Mouse (Mus musculus) forebrain, embryonic 16.5 days (tissue): ENCODE data around the gene Chst4. TPM values are rescaled to one million over a fixed set of nuclear protein-coding genes. Genes with fewer than 3 reads are reported as not detected.
"Not testable (repeated sequence)": the region's sequence is repeated elsewhere in the genome, so short reads cannot be mapped to it uniquely, and the experiment has no call there.

Experiments
- ATAC-seq: fragments of 200-750 bp; cut with Nextera tagmentation; 2 replicates; pipeline ENCODE4 v1.8.0; 2017; ENCODE audit warnings: mild to moderate bottlenecking, moderate library complexity
- H3K27ac ChIP-seq: fragments of 300-500 bp; sonication (generic); 2 replicates; pipeline ENCODE4 v1.5.1; 2014; ENCODE audit warnings: low read length, control low read depth
- H3K27me3 ChIP-seq: fragments of 300-500 bp; sonication (generic); replicated peaks from 2 replicates; pipeline ENCODE4 v1.6.1; 2014; ENCODE audit warnings: low read length; ENCODE audit not compliant: control insufficient read depth, insufficient read depth
- H3K36me3 ChIP-seq: fragments of 300-500 bp; sonication (generic); 2 replicates; pipeline ENCODE4 v1.6.1; 2014; ENCODE audit not compliant: control insufficient read depth, insufficient read depth
- H3K4me1 ChIP-seq: fragments of 300-500 bp; sonication (generic); replicated peaks from 2 replicates; pipeline ENCODE4 v1.6.1; 2014; ENCODE audit warnings: low read length; ENCODE audit not compliant: control insufficient read depth, insufficient read depth
- H3K4me2 ChIP-seq: fragments of 300-500 bp; sonication (generic); 2 replicates; pipeline ENCODE4 v1.6.1; 2014; ENCODE audit warnings: mild to moderate bottlenecking, low read length, control low read depth
- H3K4me3 ChIP-seq: fragments of 300-500 bp; sonication (generic); replicated peaks from 2 replicates; pipeline ENCODE4 v1.5.1; 2014; ENCODE audit warnings: mild to moderate bottlenecking, low read length, control low read depth
- H3K9ac ChIP-seq: fragments of 300-500 bp; sonication (generic); replicated peaks from 2 replicates; pipeline ENCODE4 v1.6.1; 2014; ENCODE audit warnings: low read depth, low read length, control low read depth
- H3K9me3 ChIP-seq: fragments of 300-500 bp; sonication (generic); 2 replicates; pipeline ENCODE4 v1.6.1; 2016; ENCODE audit warnings: low read length; ENCODE audit not compliant: control insufficient read depth
- WGBS: fragments of 180-500 bp; shearing (Covaris S2); extraction: QIAGEN DNeasy Blood & Tissue Kit; methylation state at CpG from one replicate; pipeline ENCODE4 v1.1.7; 2014; 5-methylcytosine and 5-hydroxymethylcytosine counted together
- polyA plus RNA-seq: library from polyadenylated mRNA; unstranded; fragments of >200 nt; fragmentation: Nextera tagmentation; extraction: Ambion mirVana; gene quantifications from 2 replicates; pipeline ENCODE4 v1.2.1, GENCODE M21; 2015

Gene Chst4
- polyA plus RNA-seq, 1 experiment from 2014 or later = not detected

DNA sequence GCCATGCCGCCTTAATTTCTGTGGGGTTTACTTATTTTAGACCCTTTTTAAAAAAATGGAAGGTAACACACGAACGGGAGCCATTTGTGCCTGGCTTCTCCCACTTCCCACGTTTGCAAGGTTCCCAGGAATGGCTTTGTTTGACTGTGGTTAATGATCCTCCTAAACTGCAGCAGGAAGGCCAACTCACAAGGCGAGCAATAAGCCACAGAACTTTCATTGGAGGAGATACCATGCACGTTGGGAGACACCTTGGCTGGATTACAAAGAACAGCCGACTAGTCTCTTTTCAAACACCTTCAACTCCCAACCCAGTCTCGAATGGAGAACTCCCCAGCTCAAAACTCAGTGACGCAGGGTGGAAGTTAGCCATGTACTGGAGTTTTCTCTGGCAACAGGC is 24.6 kb upstream of the Chst4 start:
- no peak for ATAC-seq

DNA sequence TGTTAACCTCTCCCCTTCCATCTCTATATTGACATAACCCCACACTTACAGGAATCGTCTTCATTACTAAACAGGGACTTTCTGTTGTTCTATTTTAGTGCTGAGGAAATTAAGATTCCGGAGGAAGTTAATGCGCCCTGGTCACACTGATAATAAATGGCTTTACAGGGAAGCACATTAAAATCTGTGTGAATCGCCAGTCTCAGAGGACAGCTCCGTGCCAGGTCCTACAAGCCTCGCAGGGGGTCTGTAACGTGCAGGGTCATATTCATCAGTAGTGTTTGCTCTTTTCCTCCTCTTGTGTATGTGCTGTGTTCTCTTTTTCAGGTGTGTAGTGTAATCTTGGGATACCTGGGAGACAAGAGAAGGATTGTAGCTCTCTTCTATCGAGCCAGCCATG is 18.7 kb upstream of the Chst4 start:
- H3K9ac ChIP-seq = no peak overlapping the region
- no peak for ATAC-seq
- no peak overlapping the region for H3K4me2 ChIP-seq
- no peak overlapping the region for H3K27ac ChIP-seq
- H3K9me3 ChIP-seq = no peaks in the 10 kb centered on the region
- no peak overlapping the region for H3K4me3 ChIP-seq
- H3K36me3 ChIP-seq = no peaks in the 10 kb centered on the region
- WGBS = 74% methylated on average over 8 of the region's 8 CpGs
- no peaks in the 10 kb centered on the region for H3K27me3 ChIP-seq
- no peaks in the 10 kb centered on the region for H3K4me1 ChIP-seq

More for the DNA sequence above, 24.6 kb upstream of the Chst4 start:
- no peak overlapping the region for H3K9ac ChIP-seq
- H3K27ac ChIP-seq = no peak overlapping the region
- H3K4me1 ChIP-seq = no peaks in the 10 kb centered on the region
- no peaks in the 10 kb centered on the region for H3K9me3 ChIP-seq
- no peaks in the 10 kb centered on the region for H3K27me3 ChIP-seq
- no peak overlapping the region for H3K4me3 ChIP-seq
- no peaks in the 10 kb centered on the region for H3K36me3 ChIP-seq
- WGBS = 75% methylated on average over 9 of the region's 9 CpGs
- H3K4me2 ChIP-seq = no peak overlapping the region

DNA sequence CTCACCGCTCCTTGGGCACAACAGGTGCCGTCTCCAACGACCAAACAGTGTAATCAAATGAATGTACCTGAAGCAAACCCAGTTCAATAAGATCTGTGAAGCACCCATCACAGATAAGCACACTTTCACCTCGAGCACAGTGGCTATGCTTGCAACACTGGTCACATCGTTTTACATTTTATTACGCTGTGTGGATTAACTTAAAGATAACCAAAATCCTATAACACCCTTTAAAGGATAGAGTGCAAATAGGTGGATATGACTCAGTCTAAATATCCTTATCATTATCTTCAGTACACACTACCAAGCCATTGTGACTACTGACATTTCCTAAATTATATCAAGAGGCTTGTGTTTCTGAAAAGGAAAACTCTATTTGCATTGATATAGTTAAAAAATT is 11.7 kb upstream of the Chst4 start:
- H3K4me3 ChIP-seq = no peak overlapping the region
- H3K27me3 ChIP-seq = no peaks in the 10 kb centered on the region
- no peak overlapping the region for H3K27ac ChIP-seq
- no peak for ATAC-seq
- 84% methylated on average over 6 of the region's 6 CpGs for WGBS
- no peaks in the 10 kb centered on the region for H3K36me3 ChIP-seq
- H3K4me2 ChIP-seq = no peak overlapping the region
- no peaks in the 10 kb centered on the region for H3K9me3 ChIP-seq
- H3K9ac ChIP-seq = no peak overlapping the region
- H3K4me1 ChIP-seq = no peaks in the 10 kb centered on the region

DNA sequence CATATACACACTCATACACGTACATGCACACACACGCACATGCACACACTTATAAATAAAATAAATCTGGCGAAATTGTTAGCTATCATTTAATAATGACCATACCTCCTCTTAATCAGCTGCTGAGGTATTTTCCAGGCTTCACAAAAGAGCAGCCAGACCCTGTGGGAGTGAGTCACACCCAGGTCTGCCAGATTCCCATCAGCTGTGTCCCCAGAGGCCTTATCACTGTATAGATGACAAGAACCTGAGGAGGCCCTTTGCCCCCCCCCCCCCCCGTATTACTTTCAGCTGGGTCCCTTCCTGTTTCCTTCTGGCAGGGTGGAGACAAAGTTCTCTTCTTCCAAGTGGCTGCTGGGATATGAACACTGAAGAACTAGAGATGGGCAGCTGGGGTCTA is 969 bp upstream of the Chst4 start:
- Histone ChIP-seq H3K9me3 (0 out of 2 replicates have a peak, but pooled peaks cover 4% of the 10 kb centered on the region), H3K36me3 (no peaks in the 10 kb centered on the region), H3K4me1 (no peaks in the 10 kb centered on the region), H3K27ac (no peak overlapping the region), H3K27me3 (no peaks in the 10 kb centered on the region), H3K4me2 (no peak overlapping the region), H3K4me3 (no peak overlapping the region), H3K9ac (no peak overlapping the region)
- 81% methylated on average over 4 of the region's 4 CpGs for WGBS
- ATAC-seq = no peak

DNA sequence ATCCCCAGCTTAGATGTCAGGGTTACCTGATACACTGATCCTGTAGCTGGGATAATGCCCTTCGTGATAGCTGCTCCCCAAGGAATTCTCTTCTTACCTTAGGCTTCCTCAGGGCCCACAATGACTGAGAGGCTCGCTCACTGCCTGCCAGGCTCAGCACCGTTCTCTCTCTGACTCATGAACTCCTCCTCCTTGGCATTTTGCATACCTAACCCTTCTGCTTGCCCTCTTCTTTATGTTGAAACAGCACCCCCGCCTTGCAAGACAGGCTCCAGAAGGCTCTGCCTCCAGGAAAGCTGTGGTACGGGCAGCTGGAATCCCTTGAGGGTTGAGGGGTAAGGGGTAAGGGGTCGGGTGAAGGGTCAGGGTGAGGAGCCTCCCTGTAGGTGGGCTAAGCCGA is 324 bp downstream of the Chst4 start:
- Histone ChIP-seq H3K36me3 (no peaks in the 10 kb centered on the region), H3K27me3 (no peaks in the 10 kb centered on the region), H3K27ac (no peak overlapping the region), H3K4me1 (no peaks in the 10 kb centered on the region), H3K9ac (no peak overlapping the region), H3K9me3 (0 out of 2 replicates have a peak, but pooled peaks cover 4% of the 10 kb centered on the region), H3K4me3 (no peak overlapping the region), H3K4me2 (no peak overlapping the region)
- no peak for ATAC-seq
- WGBS = 50% methylated on average over 7 of the region's 7 CpGs

DNA sequence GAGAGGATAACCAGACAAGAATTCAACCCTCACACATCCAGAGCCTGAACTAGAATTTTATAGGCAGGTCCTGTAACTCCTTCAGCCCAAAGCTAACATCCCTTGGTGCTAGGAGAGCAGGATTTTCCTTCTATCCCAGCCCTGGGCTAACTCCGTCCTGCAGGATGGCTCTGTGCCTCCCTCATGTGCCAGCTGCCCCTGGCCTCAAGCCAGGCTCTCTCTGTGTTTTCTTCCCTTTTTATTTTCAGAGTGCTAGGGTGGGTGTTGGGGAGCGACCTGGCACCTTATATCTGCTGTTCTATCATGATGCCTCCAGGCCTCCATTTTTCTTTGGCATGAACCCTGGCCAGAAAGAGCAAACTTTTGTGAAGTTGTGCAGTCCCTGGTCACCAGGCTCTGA is 3.4 kb downstream of the Chst4 start:
- WGBS = 41% methylated on average over 2 of the region's 2 CpGs
- no peak overlapping the region for H3K27ac ChIP-seq
- no peaks in the 10 kb centered on the region for H3K27me3 ChIP-seq
- no peaks in the 10 kb centered on the region for H3K9me3 ChIP-seq
- no peaks in the 10 kb centered on the region for H3K4me1 ChIP-seq
- no peak overlapping the region for H3K9ac ChIP-seq
- H3K36me3 ChIP-seq = no peaks in the 10 kb centered on the region
- ATAC-seq = no peak
- no peak overlapping the region for H3K4me3 ChIP-seq
- H3K4me2 ChIP-seq = no peak overlapping the region

DNA sequence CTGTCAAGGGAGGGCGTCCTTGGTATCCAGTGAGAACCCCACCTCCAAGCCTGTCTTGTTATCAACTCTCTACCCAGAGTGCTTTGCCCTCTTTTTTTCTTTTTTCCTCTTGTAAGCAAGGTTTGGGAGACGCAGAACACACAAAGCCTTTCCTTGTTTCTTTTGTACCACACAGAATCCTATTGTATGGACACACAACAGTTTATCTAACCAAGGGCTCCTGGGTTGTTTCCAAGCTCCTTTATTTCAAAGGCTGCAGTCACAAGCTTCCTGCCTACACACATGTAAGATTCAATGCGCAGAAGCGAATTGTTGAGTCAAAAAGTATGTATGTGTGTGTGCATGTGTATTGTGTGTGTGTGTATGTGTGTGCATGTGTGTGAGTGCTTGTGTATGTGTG is 5.2 kb downstream of the Chst4 start:
- no peak for ATAC-seq
- WGBS = 52% methylated on average over 4 of the region's 4 CpGs
- H3K4me3 ChIP-seq = no peak overlapping the region

DNA sequence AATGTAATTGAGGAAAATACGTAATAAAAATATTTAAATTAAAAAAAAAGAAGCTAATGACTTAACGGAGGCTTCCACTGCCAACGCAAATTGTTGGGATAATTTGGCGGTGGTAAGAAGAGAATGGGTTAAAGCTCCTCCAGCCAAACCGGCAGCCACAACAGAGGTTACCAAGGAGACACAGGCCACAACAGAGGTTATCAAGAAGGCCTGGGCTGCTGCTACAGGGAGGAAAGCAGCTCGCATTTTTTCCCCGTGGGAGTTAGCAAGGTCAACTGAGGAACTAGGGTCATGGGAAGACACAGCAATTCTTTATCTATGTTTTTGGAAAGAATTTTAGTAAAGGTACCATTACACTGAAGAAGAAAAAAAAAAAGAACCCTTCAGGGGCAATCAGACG is 5.8 kb downstream of the Chst4 start:
- not testable (repeated sequence) for ATAC-seq, H3K4me2 ChIP-seq
- 29% methylated on average over 8 of the region's 8 CpGs for WGBS

More for the DNA sequence above, 5.2 kb downstream of the Chst4 start:
- Histone ChIP-seq H3K36me3 (no peaks in the 10 kb centered on the region), H3K27me3 (no peaks in the 10 kb centered on the region), H3K9me3 (no peaks in the 10 kb centered on the region), H3K27ac (no peak overlapping the region), H3K4me2 (no peak overlapping the region), H3K9ac (no peak overlapping the region), H3K4me1 (no peaks in the 10 kb centered on the region)

DNA sequence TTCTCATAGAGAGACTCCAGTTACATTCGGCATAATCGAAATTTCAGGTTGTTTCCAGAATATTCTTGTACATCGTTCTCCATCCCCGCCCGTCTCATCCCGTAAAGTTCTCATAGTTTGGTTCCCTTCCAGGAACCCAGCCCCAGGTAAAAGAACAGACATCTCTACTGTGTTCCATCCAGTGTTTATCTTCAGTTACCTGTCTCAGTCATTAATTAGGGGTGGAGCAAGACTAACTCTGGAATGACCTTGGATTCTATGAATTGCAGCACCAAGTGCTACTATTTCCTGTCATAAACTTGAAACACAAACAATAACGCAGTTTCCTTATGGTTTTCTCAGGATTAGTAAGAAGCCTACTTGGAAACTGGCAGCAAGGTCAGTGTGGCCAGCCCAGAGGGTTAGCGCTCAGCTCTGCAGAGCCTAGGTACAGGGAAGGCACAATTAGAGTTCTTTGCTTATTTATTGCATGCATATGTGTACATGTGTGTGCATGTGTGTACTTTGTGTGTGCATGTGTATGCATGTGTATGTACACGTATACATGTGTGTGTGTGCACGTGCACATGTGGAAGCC is 16.7 kb downstream of the Chst4 start:
- Histone ChIP-seq H3K9ac (no peak overlapping the region), H3K4me2 (no peak overlapping the region), H3K36me3 (no peaks in the 10 kb centered on the region), H3K4me3 (no peak overlapping the region), H3K9me3 (no peaks in the 10 kb centered on the region), H3K27me3 (no peaks in the 10 kb centered on the region), H3K27ac (no peak overlapping the region), H3K4me1 (no peaks in the 10 kb centered on the region)
- 93% methylated on average over 10 of the region's 10 CpGs for WGBS
- ATAC-seq = no peak

More for the DNA sequence above, 5.8 kb downstream of the Chst4 start:
- H3K9ac ChIP-seq, H3K4me1 ChIP-seq, H3K27ac ChIP-seq, H3K27me3 ChIP-seq, H3K36me3 ChIP-seq, H3K9me3 ChIP-seq, H3K4me3 ChIP-seq: not testable (repeated sequence)

DNA sequence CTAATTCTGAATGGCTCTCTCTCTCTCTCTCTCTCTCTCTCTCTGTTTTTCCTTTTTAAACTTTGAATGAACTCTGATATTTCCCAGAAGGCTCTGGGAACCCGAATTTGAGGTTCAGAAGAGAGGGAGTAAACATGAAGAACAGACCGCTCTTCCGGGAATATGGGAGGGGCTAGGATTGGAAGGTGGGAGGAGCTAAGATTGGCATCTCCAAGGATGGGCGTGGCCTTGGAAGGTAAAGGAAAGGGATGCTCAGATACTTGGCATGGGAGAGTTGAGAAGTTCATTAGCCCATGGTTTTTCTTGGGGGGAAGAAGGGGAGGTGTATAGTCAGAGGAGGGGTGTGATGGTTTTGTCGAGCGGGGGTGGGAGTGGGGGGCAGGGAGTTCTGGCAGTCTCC is 17.5 kb downstream of the Chst4 start:
- 67% methylated on average over 6 of the region's 6 CpGs for WGBS
- no peaks in the 10 kb centered on the region for H3K27me3 ChIP-seq

More for the DNA sequence above, 17.5 kb downstream of the Chst4 start:
- Histone ChIP-seq H3K36me3 (no peaks in the 10 kb centered on the region), H3K4me2 (no peak overlapping the region), H3K9me3 (no peaks in the 10 kb centered on the region), H3K4me1 (no peaks in the 10 kb centered on the region), H3K27ac (no peak overlapping the region), H3K4me3 (no peak overlapping the region), H3K9ac (no peak overlapping the region)
- ATAC-seq = no peak
